Mouse (Mus musculus): Measurements from ENCODE around the gene Pak3. TPM values are rescaled to one million over a fixed set of nuclear protein-coding genes. Genes with fewer than 3 reads are reported as not detected.
A peak's percentile ranks its signal among the peaks of the same experiment; 100 is the strongest.

The Pak3 gene
- polyA plus RNA-seq, 1 experiment from 2014 or later = 11.7 TPM

- Histone ChIP-seq H3K9me3 (ENCODE audit: low read depth, low read length) (no peaks in the 10 kb centered on the region), H3K4me1 (ENCODE audit: insufficient read depth) (no peaks in the 10 kb centered on the region), H3K4me2 (peak overlapping the region; percentile 64), H3K27me3 (ENCODE audit: insufficient read depth, low read length) (no peaks in the 10 kb centered on the region), H3K9ac (0 out of 2 replicates have a peak overlapping the region, but pooled peaks have one; percentile 36), H3K36me3 (ENCODE audit: insufficient read depth) (no peaks in the 10 kb centered on the region), H3K4me3 (ENCODE audit: low read depth, low read length) (peak overlapping the region; percentile 44), H3K27ac (ENCODE audit: low read depth) (no peak overlapping the region)
- DNase-seq (peak; percentile 76), ATAC-seq (ENCODE audit: insufficient read depth) (peak; percentile 99)
- no peak for TF ChIP-seq CTCF (IDR thresholded peaks at IDR 0.05; ENCODE audit: low read depth)
- 8% methylated on average over 28 of the region's 28 CpGs for WGBS
Measured at GRCm38 (mm10) chrX:143664221-143665150, 146.1 kb downstream of the Pak3 start.

DNA sequence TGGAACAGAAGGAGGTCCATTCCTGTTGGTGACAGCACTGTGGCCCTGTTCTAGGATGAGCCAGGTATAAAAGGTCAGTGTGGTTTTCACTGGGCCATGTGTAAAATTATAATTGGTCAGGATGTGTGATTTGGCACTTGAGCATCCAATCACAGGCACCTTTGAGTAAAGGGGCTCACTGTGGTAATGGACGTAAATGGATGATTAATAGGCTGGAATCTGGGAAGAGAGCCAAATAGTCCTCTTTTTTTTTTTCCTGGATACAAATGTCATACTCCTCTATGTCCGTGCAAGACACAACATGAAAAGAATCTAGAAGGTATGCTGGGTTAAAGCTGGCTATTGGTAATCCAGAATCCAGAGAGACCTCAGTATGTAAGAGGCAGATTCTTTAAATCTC, 147.4 kb downstream of the Pak3 start:
- DNase-seq (peak; percentile 27), ATAC-seq (ENCODE audit: insufficient read depth) (no peak)
- Histone ChIP-seq H3K27me3 (ENCODE audit: insufficient read depth, low read length) (no peaks in the 10 kb centered on the region), H3K27ac (ENCODE audit: low read depth) (no peak overlapping the region), H3K36me3 (ENCODE audit: insufficient read depth) (no peaks in the 10 kb centered on the region), H3K9me3 (ENCODE audit: low read depth, low read length) (no peaks in the 10 kb centered on the region), H3K4me2 (no peak overlapping the region), H3K9ac (no peak overlapping the region), H3K4me3 (ENCODE audit: low read depth, low read length) (no peak overlapping the region), H3K4me1 (ENCODE audit: insufficient read depth) (no peaks in the 10 kb centered on the region)
- TF ChIP-seq CTCF (IDR thresholded peaks at IDR 0.05; ENCODE audit: low read depth) = no peak
- WGBS = 18% methylated on average over 2 of the region's 2 CpGs

- 25% methylated on average over 4 of the region's 4 CpGs for WGBS
- no peaks in the 10 kb centered on the region for H3K36me3 ChIP-seq (ENCODE audit: insufficient read depth)
- DNase-seq = peak; percentile 24
Measured at GRCm38 (mm10) chrX:143666991-143667390, 148.6 kb downstream of the Pak3 start.

DNA sequence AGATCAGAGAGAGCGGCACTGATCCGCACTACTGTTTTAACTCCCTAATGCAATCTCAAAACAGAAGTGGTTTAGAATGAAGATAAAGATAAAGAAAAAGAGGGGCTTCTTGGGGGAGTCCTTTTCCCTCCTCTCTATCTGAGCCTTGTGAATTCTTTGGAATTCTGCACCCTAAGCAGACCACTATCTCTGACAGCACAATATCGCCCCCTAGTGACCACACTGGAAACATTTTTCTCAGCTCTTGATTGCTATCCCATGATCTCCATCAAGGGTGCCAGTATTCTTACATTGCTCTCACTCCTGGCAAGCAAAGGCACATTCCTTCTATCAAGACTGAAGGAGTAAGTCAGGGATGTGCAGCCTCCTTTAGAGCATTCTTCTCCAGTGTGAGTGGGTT, 149.9 kb downstream of the Pak3 start:
- Histone ChIP-seq H3K4me2 (no peak overlapping the region), H3K4me3 (ENCODE audit: low read depth, low read length) (no peak overlapping the region), H3K27ac (ENCODE audit: low read depth) (no peak overlapping the region), H3K27me3 (ENCODE audit: insufficient read depth, low read length) (no peaks in the 10 kb centered on the region), H3K36me3 (ENCODE audit: insufficient read depth) (no peaks in the 10 kb centered on the region), H3K4me1 (ENCODE audit: insufficient read depth) (no peaks in the 10 kb centered on the region), H3K9ac (no peak overlapping the region), H3K9me3 (ENCODE audit: low read depth, low read length) (no peaks in the 10 kb centered on the region)
- 44% methylated on average over 3 of the region's 3 CpGs for WGBS
- peak; percentile 76 for TF ChIP-seq CTCF (IDR thresholded peaks at IDR 0.05; ENCODE audit: low read depth)
- ATAC-seq (ENCODE audit: insufficient read depth) (no peak), DNase-seq (peak; percentile 79)

More at GRCm38 (mm10) chrX:143666991-143667390, 148.6 kb downstream of the Pak3 start:
- Histone ChIP-seq H3K4me1 (ENCODE audit: insufficient read depth) (no peaks in the 10 kb centered on the region), H3K4me3 (ENCODE audit: low read depth, low read length) (no peak overlapping the region), H3K27me3 (ENCODE audit: insufficient read depth, low read length) (no peaks in the 10 kb centered on the region), H3K9me3 (ENCODE audit: low read depth, low read length) (no peaks in the 10 kb centered on the region), H3K4me2 (no peak overlapping the region), H3K27ac (ENCODE audit: low read depth) (no peak overlapping the region), H3K9ac (no peak overlapping the region)
- ATAC-seq (ENCODE audit: insufficient read depth) = no peak
- peak; percentile 36 for TF ChIP-seq CTCF (IDR thresholded peaks at IDR 0.05; ENCODE audit: low read depth)

DNA sequence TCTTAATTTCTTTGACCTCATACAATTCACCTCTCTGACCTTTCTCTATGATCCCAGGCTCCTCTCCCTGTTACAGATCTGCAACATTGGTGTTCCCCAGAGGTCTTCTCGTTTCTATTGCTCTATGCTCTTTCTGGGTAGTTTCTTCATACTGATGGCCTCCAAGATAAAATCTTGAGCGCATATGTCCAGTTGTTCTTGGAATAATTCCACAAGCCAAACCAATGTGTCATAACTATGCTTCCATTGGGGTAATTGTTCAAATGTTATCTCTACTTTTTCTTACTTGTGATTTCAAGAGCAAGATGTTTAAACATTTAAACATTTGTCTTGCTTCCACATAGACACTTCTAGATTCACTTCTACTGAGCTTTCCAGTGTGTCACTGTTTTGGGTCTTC, 160.2 kb downstream of the Pak3 start:
- DNase-seq (no peak), ATAC-seq (ENCODE audit: insufficient read depth) (no peak)
- 69% methylated on average over 2 of the region's 2 CpGs for WGBS
- no peaks in the 10 kb centered on the region for H3K4me1 ChIP-seq (ENCODE audit: insufficient read depth)
- no peak overlapping the region for H3K27ac ChIP-seq (ENCODE audit: low read depth)
- H3K36me3 ChIP-seq (ENCODE audit: insufficient read depth) = no peaks in the 10 kb centered on the region
- no peaks in the 10 kb centered on the region for H3K27me3 ChIP-seq (ENCODE audit: insufficient read depth, low read length)
- no peak overlapping the region for H3K4me2 ChIP-seq
- H3K4me3 ChIP-seq (ENCODE audit: low read depth, low read length) = no peak overlapping the region
- H3K9me3 ChIP-seq (ENCODE audit: low read depth, low read length) = no peaks in the 10 kb centered on the region
- TF ChIP-seq CTCF (IDR thresholded peaks at IDR 0.05; ENCODE audit: low read depth) = no peak
- no peak overlapping the region for H3K9ac ChIP-seq

DNA sequence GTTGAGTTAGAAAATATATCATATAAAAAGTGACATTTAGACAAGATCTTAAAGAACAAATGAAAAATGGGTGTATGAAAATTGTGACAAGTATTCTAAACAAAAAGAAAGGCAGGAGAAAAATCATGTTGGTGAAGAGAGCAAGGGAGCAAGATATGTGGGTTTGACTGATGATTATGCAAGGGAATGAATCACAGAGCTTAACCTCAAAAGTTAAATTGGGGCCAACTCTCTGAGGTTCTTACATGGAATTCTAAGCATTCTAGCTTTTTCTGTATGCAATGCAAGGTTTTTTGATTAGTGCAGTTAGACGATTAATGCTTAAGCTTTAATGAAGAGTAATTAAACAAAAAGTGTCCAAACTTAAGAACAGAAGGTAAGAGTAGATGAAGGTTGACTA, 203.9 kb downstream of the Pak3 start:
- Histone ChIP-seq H3K4me1 (ENCODE audit: insufficient read depth) (no peaks in the 10 kb centered on the region), H3K4me2 (no peak overlapping the region), H3K9ac (no peak overlapping the region), H3K4me3 (ENCODE audit: low read depth, low read length) (no peak overlapping the region), H3K36me3 (ENCODE audit: insufficient read depth) (no peaks in the 10 kb centered on the region), H3K27me3 (ENCODE audit: insufficient read depth, low read length) (no peaks in the 10 kb centered on the region), H3K27ac (ENCODE audit: low read depth) (no peak overlapping the region), H3K9me3 (ENCODE audit: low read depth, low read length) (no peaks in the 10 kb centered on the region)
- no peak for TF ChIP-seq CTCF (IDR thresholded peaks at IDR 0.05; ENCODE audit: low read depth)
- DNase-seq = no peak
- ATAC-seq (ENCODE audit: insufficient read depth) = no peak
- WGBS = 89% methylated on average over 1 of the region's 1 CpGs

GRCm38 (mm10) chrX:143725411-143725810, 207.0 kb downstream of the Pak3 start:
- no peak overlapping the region for H3K9ac ChIP-seq
- ATAC-seq (ENCODE audit: insufficient read depth) (no peak), DNase-seq (no peak)
- H3K36me3 ChIP-seq (ENCODE audit: insufficient read depth) = no peaks in the 10 kb centered on the region
- H3K27me3 ChIP-seq (ENCODE audit: insufficient read depth, low read length) = no peaks in the 10 kb centered on the region
- no peak overlapping the region for H3K4me3 ChIP-seq (ENCODE audit: low read depth, low read length)
- H3K27ac ChIP-seq (ENCODE audit: low read depth) = no peak overlapping the region
- no peaks in the 10 kb centered on the region for H3K4me1 ChIP-seq (ENCODE audit: insufficient read depth)
- no peaks in the 10 kb centered on the region for H3K9me3 ChIP-seq (ENCODE audit: low read depth, low read length)
- WGBS = 87% methylated on average over 3 of the region's 3 CpGs
- no peak for TF ChIP-seq CTCF (IDR thresholded peaks at IDR 0.05; ENCODE audit: low read depth)
- H3K4me2 ChIP-seq = no peak overlapping the region
